Mouse (Mus musculus): ENCODE data around the gene Evc. TPM values are rescaled to one million over a fixed set of nuclear protein-coding genes. Genes with fewer than 3 reads are reported as not detected.

The Evc gene
- 1.7 and 2.2 TPM in 2 replicates for polyA plus RNA-seq (2015; fragmentation: Nextera tagmentation; extraction: Ambion mirVana)

DNA sequence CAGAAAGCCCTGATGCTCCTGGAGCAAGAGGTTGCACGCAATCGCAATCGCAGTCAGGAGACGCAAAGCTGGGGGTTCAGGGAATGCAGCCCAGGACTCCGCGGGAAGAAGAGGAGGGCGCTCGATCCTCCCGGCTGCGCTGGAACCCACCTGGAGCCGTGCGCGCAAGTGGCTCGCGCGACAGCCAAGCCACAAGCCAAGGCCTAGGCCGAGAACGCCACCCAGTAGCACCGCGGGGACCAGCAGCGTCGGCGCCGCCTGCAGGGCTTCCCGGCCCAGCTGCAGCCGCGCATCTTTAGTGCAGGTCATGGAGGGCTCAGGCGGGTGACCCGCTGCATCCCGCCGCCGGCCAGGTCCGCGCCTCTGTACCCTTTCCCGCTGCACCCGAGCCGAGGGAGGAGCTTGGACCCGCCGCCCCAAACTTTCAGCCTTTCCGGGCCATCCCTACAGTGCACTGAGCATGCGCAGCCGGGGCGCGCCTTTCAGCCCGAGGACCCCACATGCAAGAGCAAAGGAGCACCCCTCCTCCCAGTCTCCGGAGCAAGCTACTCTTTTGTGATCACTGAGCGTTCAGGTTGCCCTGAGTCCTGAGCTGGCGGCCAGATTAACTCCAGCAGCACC lies at the start of gene Evc:
Evc (minus strand) TSS at position 410 of the 621 bp plus-strand sequence.
- Histone ChIP-seq H3K4me3 (ENCODE audit: low read depth, low read length) (peak within 1 kb of the TSS; percentile 58), H3K27me3 (replicated peaks; ENCODE audit: control insufficient read depth, insufficient read depth, low read length) (peaks cover 14% of the 10 kb centered on the region; the same call in 1 of the 2 replicates), H3K9me3 (ENCODE audit: control insufficient read depth) (no peaks in the 10 kb centered on the region), H3K4me1 (replicated peaks; ENCODE audit: control insufficient read depth, insufficient read depth, low read length) (no peaks in the 10 kb centered on the region), H3K9ac (ENCODE audit: low read depth, low read length) (peak within 1 kb of the TSS; percentile 42), H3K36me3 (ENCODE audit: control insufficient read depth, insufficient read depth) (no peaks in the 10 kb centered on the region), H3K4me2 (replicated peaks; ENCODE audit: low read depth) (peak within 1 kb of the TSS; percentile 80), H3K27ac (ENCODE audit: low read depth, low read length) (no peak within 1 kb of the TSS)
- 0 out of 2 replicates have a peak, but pooled peaks have one; percentile 25 for ATAC-seq
- TF ChIP-seq CTCF (IDR thresholded peaks at IDR 0.05; ENCODE audit: low read depth): peak; percentile 19; the same call in 1 of the 2 replicates
- under 1% methylated on average over 48 of the region's 48 CpGs for WGBS

DNA sequence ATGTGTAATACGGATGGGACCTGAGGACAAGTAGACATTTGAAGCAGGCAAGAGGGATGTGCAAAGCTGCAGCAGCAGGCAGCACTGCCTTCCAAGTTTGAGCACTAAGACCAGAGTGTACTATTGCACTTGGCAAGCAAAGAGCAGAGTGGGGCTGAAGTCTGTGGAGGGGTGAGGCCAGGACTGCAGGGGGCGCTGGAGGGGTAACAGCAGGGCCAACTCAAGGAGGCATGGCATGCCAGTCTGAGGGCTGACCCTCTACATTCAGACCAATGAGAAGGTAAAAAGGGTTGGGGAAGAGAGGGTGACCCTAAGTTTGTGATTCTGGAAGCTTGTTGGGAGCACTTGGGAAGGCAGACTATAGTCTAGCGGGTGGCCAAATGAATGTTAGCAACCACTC lies 46.9 kb upstream of the Evc start:
- H3K27ac ChIP-seq (ENCODE audit: low read depth, low read length): no peak overlapping the region
- H3K27me3 ChIP-seq (replicated peaks; ENCODE audit: control insufficient read depth, insufficient read depth, low read length): no peaks in the 10 kb centered on the region
- H3K4me2 ChIP-seq (replicated peaks; ENCODE audit: low read depth): no peak overlapping the region
- H3K4me3 ChIP-seq (ENCODE audit: low read depth, low read length): no peak overlapping the region
- peaks cover 7% of the 10 kb centered on the region; the same call in 1 of the 2 replicates for H3K36me3 ChIP-seq (ENCODE audit: control insufficient read depth, insufficient read depth)
- peak; percentile 50 for TF ChIP-seq CTCF (IDR thresholded peaks at IDR 0.05; ENCODE audit: low read depth)
- no peaks in the 10 kb centered on the region for H3K9me3 ChIP-seq (ENCODE audit: control insufficient read depth)
- 79% methylated on average over 3 of the region's 3 CpGs for WGBS
- no peak for ATAC-seq
- no peaks in the 10 kb centered on the region for H3K4me1 ChIP-seq (replicated peaks; ENCODE audit: control insufficient read depth, insufficient read depth, low read length)
- no peak overlapping the region for H3K9ac ChIP-seq (ENCODE audit: low read depth, low read length)

DNA sequence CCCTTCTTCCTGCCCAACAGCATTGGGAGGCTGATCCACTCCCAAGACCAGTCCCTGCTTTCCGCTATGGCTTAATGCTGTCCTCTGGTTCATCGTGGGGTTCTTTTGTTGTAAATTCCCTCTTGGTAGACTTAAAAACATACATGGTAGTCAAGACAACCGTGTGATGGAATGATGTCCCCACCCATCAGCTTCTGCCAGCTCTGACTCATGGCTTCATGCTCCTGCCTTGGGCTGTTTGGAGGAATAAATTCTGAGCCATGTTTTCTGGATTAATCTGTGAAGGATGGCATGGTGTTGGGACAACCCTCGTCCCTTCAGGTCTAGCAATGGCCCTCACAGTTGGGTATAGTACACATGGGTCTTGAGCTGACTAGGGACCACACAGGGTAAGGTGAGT lies 43.9 kb upstream of the Evc start:
- Histone ChIP-seq H3K36me3 (ENCODE audit: control insufficient read depth, insufficient read depth) (no peaks in the 10 kb centered on the region), H3K27ac (ENCODE audit: low read depth, low read length) (no peak overlapping the region), H3K4me1 (replicated peaks; ENCODE audit: control insufficient read depth, insufficient read depth, low read length) (no peaks in the 10 kb centered on the region), H3K9ac (ENCODE audit: low read depth, low read length) (no peak overlapping the region), H3K9me3 (ENCODE audit: control insufficient read depth) (no peaks in the 10 kb centered on the region), H3K4me2 (replicated peaks; ENCODE audit: low read depth) (no peak overlapping the region), H3K27me3 (replicated peaks; ENCODE audit: control insufficient read depth, insufficient read depth, low read length) (no peaks in the 10 kb centered on the region), H3K4me3 (ENCODE audit: low read depth, low read length) (no peak overlapping the region)
- 88% methylated on average over 4 of the region's 4 CpGs for WGBS
- no peak for TF ChIP-seq CTCF (IDR thresholded peaks at IDR 0.05; ENCODE audit: low read depth)
- ATAC-seq: no peak

DNA sequence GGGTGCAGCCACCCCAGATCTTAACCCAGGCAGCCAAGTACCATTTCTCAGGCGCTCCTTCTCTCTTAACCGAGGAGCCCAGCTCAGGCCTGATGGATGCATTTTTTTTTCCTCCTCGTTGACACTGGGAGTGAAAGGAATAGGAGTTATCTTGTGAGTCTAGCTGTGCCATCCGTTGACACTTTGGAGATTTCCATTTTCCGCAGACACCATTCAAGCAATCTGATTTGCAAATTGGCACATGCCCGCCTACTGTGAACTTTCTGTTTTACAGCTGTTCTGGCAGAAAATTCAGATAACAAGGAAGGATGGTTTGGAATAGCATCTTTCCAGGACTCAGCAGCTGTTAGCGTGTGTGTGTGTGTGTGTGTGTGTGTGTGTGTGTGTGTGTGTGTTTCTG lies 40.7 kb upstream of the Evc start:
- ATAC-seq: no peak
- TF ChIP-seq CTCF (IDR thresholded peaks at IDR 0.05; ENCODE audit: low read depth): no peak
- no peaks in the 10 kb centered on the region for H3K36me3 ChIP-seq (ENCODE audit: control insufficient read depth, insufficient read depth)
- no peaks in the 10 kb centered on the region for H3K27me3 ChIP-seq (replicated peaks; ENCODE audit: control insufficient read depth, insufficient read depth, low read length)
- H3K9me3 ChIP-seq (ENCODE audit: control insufficient read depth): no peaks in the 10 kb centered on the region
- WGBS: 81% methylated on average over 7 of the region's 7 CpGs
- H3K4me2 ChIP-seq (replicated peaks; ENCODE audit: low read depth): no peak overlapping the region
- no peak overlapping the region for H3K9ac ChIP-seq (ENCODE audit: low read depth, low read length)
- H3K27ac ChIP-seq (ENCODE audit: low read depth, low read length): no peak overlapping the region
- no peaks in the 10 kb centered on the region for H3K4me1 ChIP-seq (replicated peaks; ENCODE audit: control insufficient read depth, insufficient read depth, low read length)
- H3K4me3 ChIP-seq (ENCODE audit: low read depth, low read length): no peak overlapping the region

DNA sequence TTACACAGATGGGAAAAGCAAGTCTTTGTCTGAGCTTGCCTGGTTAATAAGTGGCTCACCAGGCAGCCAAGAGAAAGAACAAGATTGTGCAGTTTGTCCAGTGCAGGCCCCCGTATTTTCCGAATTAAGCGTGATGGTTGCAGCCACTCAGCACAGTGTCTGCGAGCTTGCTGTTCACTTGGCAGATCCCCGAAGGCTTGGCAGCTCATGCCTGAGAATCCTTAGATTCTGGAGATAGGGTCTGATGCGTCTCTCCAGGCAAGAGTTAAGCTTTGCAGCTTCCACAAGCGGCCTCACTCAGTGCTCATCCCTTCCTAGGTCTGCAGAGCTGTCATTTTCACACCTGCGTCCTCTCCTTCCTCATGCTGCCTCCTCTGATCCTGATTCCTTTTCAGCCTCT lies 32.1 kb upstream of the Evc start:
- Histone ChIP-seq H3K4me3 (ENCODE audit: low read depth, low read length) (no peak overlapping the region), H3K9me3 (ENCODE audit: control insufficient read depth) (no peaks in the 10 kb centered on the region), H3K4me2 (replicated peaks; ENCODE audit: low read depth) (no peak overlapping the region), H3K36me3 (ENCODE audit: control insufficient read depth, insufficient read depth) (no peaks in the 10 kb centered on the region; the same call in 1 of the 2 replicates), H3K27ac (ENCODE audit: low read depth, low read length) (no peak overlapping the region), H3K4me1 (replicated peaks; ENCODE audit: control insufficient read depth, insufficient read depth, low read length) (no peaks in the 10 kb centered on the region), H3K9ac (ENCODE audit: low read depth, low read length) (no peak overlapping the region), H3K27me3 (replicated peaks; ENCODE audit: control insufficient read depth, insufficient read depth, low read length) (no peaks in the 10 kb centered on the region)
- 83% methylated on average over 8 of the region's 8 CpGs for WGBS
- TF ChIP-seq CTCF (IDR thresholded peaks at IDR 0.05; ENCODE audit: low read depth): no peak
- no peak for ATAC-seq

DNA sequence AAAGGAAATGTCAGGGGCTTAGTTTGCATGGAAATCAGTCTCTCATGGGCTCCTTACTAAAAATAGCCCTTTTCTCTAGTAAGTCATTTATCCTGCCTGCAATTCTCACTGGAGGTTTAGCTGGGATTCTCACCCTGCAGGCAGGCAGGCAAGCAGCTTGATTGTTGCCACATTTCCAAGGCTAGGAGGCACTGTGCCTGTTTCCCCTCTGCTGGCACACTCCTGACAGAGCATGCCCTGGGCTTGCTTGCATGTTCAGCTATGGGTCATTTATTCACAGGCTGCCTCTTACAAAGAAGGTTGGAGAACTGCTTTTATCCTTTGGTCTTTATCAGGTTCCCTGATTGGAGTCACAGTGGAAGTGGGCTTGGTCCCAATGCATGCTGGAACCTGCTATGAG lies 29.1 kb upstream of the Evc start:
- ATAC-seq: no peak
- H3K27me3 ChIP-seq (replicated peaks; ENCODE audit: control insufficient read depth, insufficient read depth, low read length): no peaks in the 10 kb centered on the region
- H3K36me3 ChIP-seq (ENCODE audit: control insufficient read depth, insufficient read depth): no peaks in the 10 kb centered on the region; the same call in 1 of the 2 replicates
- H3K9me3 ChIP-seq (ENCODE audit: control insufficient read depth): no peaks in the 10 kb centered on the region
- no peak overlapping the region for H3K9ac ChIP-seq (ENCODE audit: low read depth, low read length)
- no peak overlapping the region for H3K4me3 ChIP-seq (ENCODE audit: low read depth, low read length)
- H3K4me2 ChIP-seq (replicated peaks; ENCODE audit: low read depth): no peak overlapping the region
- no peaks in the 10 kb centered on the region for H3K4me1 ChIP-seq (replicated peaks; ENCODE audit: control insufficient read depth, insufficient read depth, low read length)
- no peak overlapping the region for H3K27ac ChIP-seq (ENCODE audit: low read depth, low read length)
- TF ChIP-seq CTCF (IDR thresholded peaks at IDR 0.05; ENCODE audit: low read depth): no peak
